Mouse (Mus musculus): ENCODE measurements around the gene Tnni3.

DNA sequence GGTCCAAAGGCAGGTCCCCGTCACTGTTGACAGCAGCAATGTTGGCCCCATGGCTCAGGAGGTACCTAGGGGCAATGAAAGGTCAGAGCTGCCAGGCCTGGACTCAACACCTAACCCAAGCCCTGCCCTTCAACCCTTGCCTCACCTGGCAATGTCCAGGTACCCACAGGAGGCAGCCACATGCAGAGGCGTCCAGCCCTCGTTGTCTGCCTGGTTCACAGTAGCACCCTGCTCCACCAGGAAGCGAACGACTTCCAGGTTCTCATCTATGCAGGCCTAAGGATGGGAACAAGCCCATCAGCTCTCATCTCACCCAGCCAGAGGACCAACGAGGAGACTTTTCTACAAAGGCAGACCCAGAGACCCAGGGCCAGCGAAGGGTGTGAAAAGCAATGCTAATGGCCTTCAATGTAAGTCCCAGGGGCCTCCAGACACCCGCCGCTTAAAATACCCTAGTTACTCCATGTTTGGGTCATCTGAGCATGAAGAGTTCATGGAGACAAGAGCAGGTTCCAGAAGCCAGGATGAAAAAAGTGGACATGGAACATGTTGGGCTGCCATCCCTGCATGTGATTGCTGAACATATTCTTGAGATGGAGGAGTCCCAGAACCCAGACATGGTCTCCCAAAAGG, 26.6 kb downstream of the Tnni3 start:
- TF ChIP-seq CTCF (conservative IDR thresholded peaks at IDR 0.05; ENCODE audit: insufficient read depth, insufficient read length, low read depth, low read length) (no peak), POLR2A (IDR thresholded peaks at IDR 0.05; ENCODE audit: low read depth, low read length) (no peak)

All from kidney, adult 2 months (tissue).